Mouse (Mus musculus) kidney, postnatal 4 days (tissue): ENCODE results near the gene Ap5s1.
A peak's percentile ranks its signal among the peaks of the same experiment; 100 is the strongest.

Experiments
- DNase-seq, 2 experiments: peaks; one replicate each; pipeline ENCODE4 v3.0.0; 2021; ENCODE audit warnings: mixed read lengths in 2 of 2

Gene Ap5s1

DNA sequence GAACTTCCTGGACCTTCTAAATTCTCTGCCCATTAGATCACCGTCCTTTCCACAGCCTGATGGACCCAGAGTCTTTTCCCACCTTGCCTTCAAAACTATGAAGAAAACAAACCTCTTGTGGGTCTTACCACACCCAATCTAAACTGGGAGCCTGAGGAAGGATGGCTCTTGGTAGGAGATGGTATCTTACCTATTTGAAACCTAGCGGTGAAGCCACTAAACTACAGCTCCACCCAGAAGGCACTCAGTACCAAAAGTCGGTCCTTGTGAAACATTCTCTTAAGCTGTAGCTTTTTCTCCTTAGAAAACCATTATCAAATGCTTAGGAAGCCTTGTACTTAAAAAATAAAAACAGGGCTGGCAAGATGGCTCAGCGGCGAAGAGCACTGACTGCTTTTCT lies 18.6 kb upstream of the Ap5s1 start:
- no peak for DNase-seq

GRCm38 (mm10) chr2:131189521-131190309 lies 17.2 kb upstream of the Ap5s1 start:
- DNase-seq: no peak

GRCm38 (mm10) chr2:131190344-131191004 lies 16.4 kb upstream of the Ap5s1 start:
- DNase-seq: peak; percentile 71 to 78

- DNase-seq: no peak
Observed at GRCm38 (mm10) chr2:131191005-131191390, 15.9 kb upstream of the Ap5s1 start.

DNA sequence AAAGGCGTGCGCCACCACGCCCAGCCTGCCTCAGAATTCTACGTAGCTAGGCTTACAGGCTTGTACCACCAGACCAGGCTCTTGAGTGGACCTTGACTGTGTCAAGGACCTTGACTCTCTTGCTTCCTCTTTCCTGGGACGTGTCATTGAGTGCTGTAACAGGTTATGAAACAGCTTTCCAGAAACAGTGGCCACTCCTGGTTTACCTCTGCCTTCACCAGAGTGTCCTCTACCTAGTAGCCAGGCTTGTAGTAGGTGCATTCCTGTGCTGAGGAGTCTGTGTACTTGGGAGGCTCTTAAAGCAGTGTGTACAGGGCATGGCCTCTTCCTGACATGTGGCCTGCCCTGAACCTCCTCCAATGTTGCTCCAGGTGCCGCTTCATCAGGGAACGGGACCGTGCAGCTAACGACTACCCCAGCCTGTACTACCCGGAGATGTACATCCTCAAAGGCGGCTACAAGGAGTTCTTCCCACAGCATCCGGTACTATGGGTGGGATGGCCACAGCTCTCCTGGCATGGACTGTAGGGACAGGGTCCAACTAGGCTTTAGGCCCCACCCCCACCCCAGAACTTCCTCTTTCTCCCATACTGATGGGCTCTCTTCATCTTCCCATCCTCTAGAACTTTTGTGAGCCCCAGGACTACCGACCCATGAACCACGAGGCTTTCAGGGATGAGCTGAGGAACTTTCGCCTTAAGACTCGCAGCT lies 10.1 kb upstream of the Ap5s1 start:
- no peak for DNase-seq

GRCm38 (mm10) chr2:131200710-131201109 lies 6.2 kb upstream of the Ap5s1 start:
- no peak for DNase-seq

DNA sequence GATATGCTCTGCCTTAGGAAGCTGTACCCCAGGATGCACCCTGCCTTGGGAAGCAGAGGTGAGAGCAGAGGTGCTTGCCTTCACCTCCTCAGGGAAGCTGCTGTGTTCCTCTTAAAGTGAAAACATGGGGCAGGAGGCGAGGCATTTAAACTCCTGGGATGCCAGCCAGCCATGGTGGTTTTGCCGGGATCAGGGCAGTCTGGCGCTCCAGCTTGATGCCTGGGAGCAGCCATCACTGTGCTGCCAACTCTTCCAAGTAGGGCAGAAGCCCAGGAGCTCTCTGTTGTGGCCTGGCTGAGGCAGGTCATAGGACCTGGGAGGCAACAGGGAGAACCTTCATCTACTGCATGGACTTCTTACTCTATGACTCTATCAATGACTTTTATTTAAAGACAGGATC lies 5.6 kb upstream of the Ap5s1 start:
- no peak for DNase-seq

GRCm38 (mm10) chr2:131203816-131204409 lies 3.0 kb upstream of the Ap5s1 start:
- DNase-seq: no peak

DNA sequence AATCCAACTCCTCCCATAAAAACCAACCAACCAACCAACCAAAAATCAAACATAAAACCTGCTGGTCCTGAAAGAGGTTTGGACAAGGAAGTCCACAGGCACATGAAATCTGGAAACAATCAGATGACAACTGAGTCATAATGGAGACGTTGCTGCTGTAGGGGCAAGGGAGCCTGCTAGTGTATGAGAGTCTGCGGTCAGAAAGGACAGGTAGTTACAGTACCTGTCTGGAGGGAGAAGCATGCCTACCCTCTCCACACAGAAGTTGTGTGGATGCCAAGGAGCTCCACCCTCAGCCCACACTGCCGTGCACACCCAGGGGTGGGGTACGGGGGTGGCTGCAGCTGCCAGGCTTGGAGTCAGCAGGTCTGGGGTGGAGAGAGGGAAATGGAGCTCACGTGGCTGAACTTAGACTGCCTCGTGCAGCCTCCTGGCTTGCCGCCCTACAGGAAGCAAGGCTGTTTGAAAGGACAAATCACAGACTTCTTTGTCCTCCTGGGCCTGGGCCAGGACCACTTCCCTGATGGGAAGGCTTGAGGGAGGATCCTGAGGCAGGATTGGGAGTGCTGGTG lies 2.4 kb upstream of the Ap5s1 start:
- peak; percentile 91 to 95 for DNase-seq

GRCm38 (mm10) chr2:131205521-131206182 lies 1.2 kb upstream of the Ap5s1 start:
- no peak for DNase-seq

- no peak for DNase-seq
Observed at GRCm38 (mm10) chr2:131208356-131208755, 1.5 kb downstream of the Ap5s1 start.

- no peak for DNase-seq
Observed at GRCm38 (mm10) chr2:131209125-131209795, 2.4 kb downstream of the Ap5s1 start.

DNA sequence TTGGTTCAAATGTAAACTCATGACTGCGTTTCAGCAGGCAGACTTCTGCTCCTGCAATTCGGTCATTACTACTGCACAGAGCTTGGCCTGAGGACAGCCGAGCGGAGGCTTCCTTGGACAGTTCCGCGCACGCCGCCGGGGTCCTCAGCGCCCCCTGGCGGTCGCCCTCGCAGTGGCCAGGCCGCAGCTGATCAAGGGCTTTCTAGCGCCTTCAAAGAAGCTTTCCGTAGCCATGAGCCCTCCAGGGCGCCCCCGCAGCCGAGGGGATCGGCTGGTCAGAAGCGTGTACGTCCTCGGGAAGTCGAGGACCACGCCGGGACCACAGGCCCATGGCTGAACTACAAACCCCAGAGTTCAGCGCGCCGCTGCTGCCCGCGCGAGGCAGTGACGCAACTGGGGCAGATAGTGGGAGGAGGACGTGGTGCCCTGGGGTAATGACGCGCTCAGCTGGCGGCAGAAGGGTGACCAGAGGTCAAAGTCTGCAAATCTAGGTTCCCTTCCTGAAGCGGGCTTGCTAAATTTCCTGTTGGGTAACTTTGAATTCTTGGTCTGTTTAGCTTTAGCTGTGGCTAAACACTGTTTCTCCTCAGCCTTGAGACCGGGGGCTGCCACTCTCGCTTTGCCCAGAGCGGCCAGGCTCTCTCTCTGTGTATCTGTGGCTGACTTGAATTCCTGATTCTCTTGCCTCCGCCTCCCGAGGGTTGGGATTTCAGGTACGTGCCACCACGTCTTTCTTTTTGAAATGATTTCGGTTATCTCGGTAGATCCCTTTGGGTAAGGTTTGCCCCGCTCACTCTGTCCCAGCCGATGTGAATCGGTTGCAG lies 3.3 kb downstream of the Ap5s1 start:
- DNase-seq: peak; percentile 97

DNA sequence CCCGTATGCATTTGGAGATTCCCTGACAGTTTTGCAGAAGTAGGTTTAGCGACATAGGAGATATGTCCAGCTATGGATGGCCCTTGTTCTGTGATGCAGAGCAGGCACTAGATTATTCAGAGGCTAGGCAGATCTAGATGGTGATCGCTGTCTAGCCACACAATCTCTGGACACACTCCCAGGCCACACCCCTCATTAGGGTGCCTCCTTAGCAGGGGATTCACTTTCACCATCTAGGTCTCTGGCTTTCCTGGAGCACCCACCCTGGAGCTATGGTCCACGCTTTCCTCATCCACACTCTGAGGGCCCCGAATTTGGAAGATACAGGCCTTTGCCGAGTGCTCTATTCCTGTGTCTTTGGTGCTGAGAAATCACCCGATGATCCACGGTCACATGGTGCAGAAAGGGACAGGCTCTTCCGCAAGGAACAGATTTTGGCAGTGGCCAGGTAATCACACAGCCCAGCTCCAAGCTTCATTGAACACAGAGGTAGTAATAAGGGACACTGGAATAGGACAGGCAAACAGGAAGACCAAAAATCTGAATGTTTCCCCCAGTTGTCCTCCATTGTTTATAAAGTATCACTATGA lies 4.2 kb downstream of the Ap5s1 start:
- DNase-seq: peak; percentile 33 to 34

- DNase-seq: no peak
Observed at GRCm38 (mm10) chr2:131213773-131214172, 6.9 kb downstream of the Ap5s1 start.

DNA sequence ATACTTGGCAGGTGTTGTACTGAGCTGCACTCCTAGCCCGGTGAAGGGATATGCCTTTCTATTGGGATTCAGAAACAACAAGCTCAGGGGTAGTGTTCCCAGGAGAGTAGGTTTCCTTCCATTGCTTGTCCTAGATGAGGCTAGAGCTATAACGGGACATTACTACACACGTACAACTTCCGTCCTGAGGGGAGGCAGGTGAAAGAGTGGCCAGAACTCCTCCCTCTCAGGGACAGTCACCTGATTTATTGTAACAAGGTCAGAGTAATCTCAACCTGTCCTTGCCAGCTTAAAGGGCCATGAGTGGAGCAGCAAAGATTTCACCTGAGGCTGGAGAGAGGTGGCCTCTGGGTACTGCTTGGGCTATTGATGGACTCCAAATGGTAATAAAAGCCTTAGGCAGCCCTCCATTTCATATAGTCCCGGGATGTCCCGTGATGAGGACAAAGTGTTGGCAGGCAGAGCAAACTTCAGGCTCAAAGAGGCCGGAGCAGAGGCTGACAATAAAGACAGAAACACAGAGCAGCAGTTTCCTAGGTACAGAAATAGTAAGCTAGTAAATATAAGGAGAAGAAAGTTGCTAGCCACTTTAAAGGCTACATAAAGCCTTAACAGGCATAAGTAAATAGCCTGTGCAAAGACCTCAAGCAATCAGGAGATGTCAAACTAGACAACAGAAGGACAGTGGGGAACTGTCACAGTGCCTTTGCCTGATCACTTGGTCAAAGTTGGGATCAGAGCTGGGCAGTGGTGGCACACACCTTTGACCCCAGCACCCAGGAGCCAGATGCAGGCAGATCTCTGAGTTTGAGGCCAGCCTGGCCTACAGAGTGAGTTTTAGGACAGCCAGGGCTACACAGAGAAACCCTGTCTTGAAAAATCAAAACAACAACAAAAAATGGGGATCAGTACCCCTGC lies 9.3 kb downstream of the Ap5s1 start:
- DNase-seq: no peak

DNA sequence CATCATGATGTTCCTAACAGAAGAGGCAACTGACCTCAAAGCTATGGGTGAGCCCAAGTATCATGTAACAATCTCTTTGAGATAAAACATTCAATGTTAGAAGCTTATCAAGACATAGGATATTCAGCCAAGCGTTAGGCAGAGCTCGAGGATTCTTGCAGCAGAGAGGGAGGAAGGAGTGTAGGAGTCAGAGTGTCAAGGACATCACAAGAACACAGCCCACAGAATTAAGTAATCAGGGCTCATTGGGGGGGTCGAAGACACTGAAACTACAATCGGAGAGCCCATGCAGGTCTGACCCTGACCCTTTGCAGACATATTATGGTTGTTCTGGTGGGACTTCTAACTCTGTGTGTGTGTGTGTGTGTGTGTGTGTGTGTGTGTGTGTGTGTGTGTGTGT lies 13.2 kb downstream of the Ap5s1 start:
- DNase-seq: no peak

- no peak for DNase-seq
Observed at GRCm38 (mm10) chr2:131221853-131222515, 15.1 kb downstream of the Ap5s1 start.

DNA sequence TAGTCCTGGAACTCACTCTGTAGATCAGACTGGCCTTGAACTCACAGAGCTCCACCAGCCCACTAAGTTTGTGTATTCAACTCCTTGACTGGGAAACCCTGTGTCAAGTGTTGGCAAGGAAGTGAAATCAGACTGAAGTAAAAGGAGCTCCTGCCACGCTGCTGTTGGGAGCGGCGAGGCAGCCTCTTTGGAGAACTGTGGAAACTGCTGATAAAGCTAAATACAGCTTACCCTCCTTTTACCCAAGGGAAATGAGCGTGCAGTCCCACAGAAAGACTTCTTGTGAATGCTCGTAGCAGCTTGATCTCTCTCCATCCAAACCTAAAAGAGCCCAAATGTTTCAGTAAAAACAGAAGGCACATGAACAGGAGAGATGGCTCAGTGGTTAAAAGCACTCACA lies 15.7 kb downstream of the Ap5s1 start:
- DNase-seq: peak in 1 of 2 experiments; percentile 27
